Mouse (Mus musculus) kidney, adult 2 months (tissue): ENCODE measurements around the gene Spry2.

ENCODE experiments used
- CTCF ChIP-seq: fragments of 200-500 bp; conservative IDR thresholded peaks from 2 replicates; pipeline ENCODE4 v1.5.1; 2011; ENCODE audit warnings: low read depth, mild to moderate bottlenecking, control low read depth, low read length, moderate library complexity, mixed read lengths; ENCODE audit not compliant: insufficient read depth, insufficient read length
- POLR2A ChIP-seq: fragments of 200-500 bp; IDR thresholded peaks from one replicate; pipeline ENCODE4 v1.6.1; 2011; ENCODE audit warnings: low read depth, low read length, control low read depth

DNA sequence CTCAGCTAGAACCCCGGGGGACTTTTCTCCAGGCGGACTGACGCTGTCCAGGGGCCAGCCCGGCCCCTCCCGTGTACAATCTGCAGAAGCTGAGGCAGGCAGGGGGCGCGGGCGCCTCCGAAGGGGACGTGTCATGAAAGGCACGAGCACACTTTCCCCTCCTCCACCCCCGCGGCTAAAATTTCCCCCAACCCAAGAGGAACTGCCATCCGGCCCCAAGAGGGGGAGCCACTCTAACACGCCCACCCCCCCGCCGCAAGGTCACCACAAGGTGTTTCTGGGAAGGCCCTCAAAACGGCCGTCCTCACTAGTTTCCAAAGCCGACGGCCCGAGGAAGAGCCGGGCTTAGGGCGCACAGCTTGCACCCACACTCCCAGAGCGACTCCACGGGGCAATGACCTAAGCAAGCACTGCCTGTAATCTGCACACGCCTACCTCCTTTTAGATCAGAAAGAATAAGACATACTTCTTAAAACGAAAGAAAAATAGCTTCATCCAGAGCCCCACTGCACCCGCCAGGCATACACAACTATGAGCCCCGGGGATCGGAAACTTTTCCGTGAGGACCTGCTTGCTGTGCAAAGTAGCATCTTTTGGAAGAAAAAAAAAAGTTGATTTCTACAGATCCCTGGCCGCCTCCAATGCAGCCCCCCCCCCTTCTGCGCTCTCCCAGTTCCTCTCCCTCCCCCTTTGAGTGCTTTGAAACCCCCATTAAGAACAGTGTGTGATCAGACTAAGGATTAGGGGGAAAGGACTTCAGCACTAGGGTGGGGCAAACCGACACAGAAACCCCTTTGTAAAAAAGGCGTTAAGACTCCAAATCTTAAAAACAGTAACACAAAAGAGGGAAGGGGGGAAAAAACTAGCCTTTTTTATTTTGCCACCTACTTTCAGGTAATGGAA, 1.4 kb downstream of the Spry2 start:
- TF ChIP-seq POLR2A: no peak
- no peak for TF ChIP-seq CTCF
